In the genomic region with DNA sequence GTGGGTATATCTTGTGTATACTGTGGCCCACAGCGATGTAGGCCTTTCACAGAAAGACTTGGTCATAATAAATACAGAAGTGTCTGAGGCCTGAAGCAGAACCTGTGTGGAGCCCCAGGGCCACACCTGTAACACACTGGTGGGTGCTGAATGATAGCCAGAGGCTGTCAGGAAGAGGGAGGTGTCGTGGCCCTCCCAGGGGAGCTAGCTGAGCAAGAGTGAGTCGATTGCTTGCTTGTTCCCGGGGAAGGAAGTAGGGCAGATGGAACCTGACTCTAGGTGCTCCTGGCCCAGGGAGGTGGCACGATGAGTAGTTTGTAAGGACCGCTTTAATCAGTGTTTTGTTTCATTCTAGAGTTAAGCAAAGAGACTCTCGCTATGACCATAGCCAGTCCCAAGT, we compare ENCODE assay signal across 8 mouse cellular contexts.
DNase-seq lines count a peak whose midpoint lies in the region; ATAC-seq lines count a peak whose summit lies in the region.

No protein-coding gene starts in this region.

- H3K4me2 ChIP-seq in midbrain, embryonic 13.5 days (replicated peaks): peak overlapping the region; percentile 17; the same call in 1 of the 2 replicates
- H3K4me2 ChIP-seq in embryonic facial prominence, embryonic 14.5 days (ENCODE audit: low read depth, low read length): peak overlapping the region; percentile 45

- no peak for DNase-seq in heart, embryonic 10.5 days (ENCODE audit: low spot score)
- no peak for DNase-seq in heart, postnatal 25 days (ENCODE audit: low spot score)
- no peak for DNase-seq in midbrain, embryonic 10.5 days (ENCODE audit: low spot score)
- DNase-seq in embryonic facial prominence, embryonic 14.5 days (ENCODE audit: low spot score): no peak
- DNase-seq in skeletal muscle tissue, adult 2 months (ENCODE audit: low read depth, low spot score): peak; percentile 40
- no peak for DNase-seq in cerebellum, postnatal 14 days
- no peak for DNase-seq in right cerebral cortex, postnatal 25 days

- 0 out of 2 replicates have a peak overlapping the region, but pooled peaks have one; percentile 70 for H3K27ac ChIP-seq in heart, embryonic 10.5 days
- no peak overlapping the region for H3K27ac ChIP-seq in midbrain, embryonic 13.5 days
- H3K27ac ChIP-seq in midbrain, embryonic 10.5 days (replicated peaks): no peak overlapping the region
- peak overlapping the region; percentile 8; the same call in 1 of the 2 replicates for H3K27ac ChIP-seq in embryonic facial prominence, embryonic 14.5 days (replicated peaks; ENCODE audit: low read depth, low read length)

- H3K9ac ChIP-seq in midbrain, embryonic 13.5 days (replicated peaks): no peak overlapping the region
- H3K9ac ChIP-seq in embryonic facial prominence, embryonic 14.5 days (ENCODE audit: low read depth, low read length): no peak overlapping the region

- no peaks in the 10 kb centered on the region for H3K27me3 ChIP-seq in heart, embryonic 10.5 days (ENCODE audit: insufficient read depth, poor library complexity, severe bottlenecking)
- H3K27me3 ChIP-seq in midbrain, embryonic 13.5 days: peaks cover 31% of the 10 kb centered on the region
- peaks cover 66% of the 10 kb centered on the region for H3K27me3 ChIP-seq in midbrain, embryonic 10.5 days (ENCODE audit: low read depth, poor library complexity, severe bottlenecking)
- peaks cover 12% of the 10 kb centered on the region; the same call in 1 of the 2 replicates for H3K27me3 ChIP-seq in embryonic facial prominence, embryonic 14.5 days (replicated peaks; ENCODE audit: control insufficient read depth, insufficient read depth, low read length)

- WGBS in heart, embryonic 10.5 days: 43% methylated on average over 7 of the region's 7 CpGs
- WGBS in midbrain, embryonic 13.5 days: 69% methylated on average over 7 of the region's 7 CpGs
- 63% methylated on average over 7 of the region's 7 CpGs for WGBS in midbrain, embryonic 10.5 days
- WGBS in embryonic facial prominence, embryonic 14.5 days: 46% methylated on average over 7 of the region's 7 CpGs

- ATAC-seq in midbrain, embryonic 13.5 days: no peak
- no peak for ATAC-seq in embryonic facial prominence, embryonic 14.5 days (ENCODE audit: low read depth)

- intact Hi-C loops in heart, postnatal 25 days (cut with DNase I): loop anchor here (2.0 to 5.0 kb wide), 3 partner anchors 25 to 88 kb away; no protein-coding TSS in a partner anchor

- peak overlapping the region; percentile 35; the same call in 1 of the 2 replicates for H3K4me3 ChIP-seq in heart, embryonic 10.5 days
- no peak overlapping the region for H3K4me3 ChIP-seq in midbrain, embryonic 13.5 days (replicated peaks)
- H3K4me3 ChIP-seq in midbrain, embryonic 10.5 days: no peak overlapping the region
- no peak overlapping the region for H3K4me3 ChIP-seq in embryonic facial prominence, embryonic 14.5 days (ENCODE audit: low read depth, low read length)

- no peaks in the 10 kb centered on the region for H3K36me3 ChIP-seq in heart, embryonic 10.5 days
- no peaks in the 10 kb centered on the region for H3K36me3 ChIP-seq in midbrain, embryonic 13.5 days
- no peaks in the 10 kb centered on the region for H3K36me3 ChIP-seq in midbrain, embryonic 10.5 days
- H3K36me3 ChIP-seq in embryonic facial prominence, embryonic 14.5 days (ENCODE audit: control insufficient read depth, insufficient read depth, low read length): no peaks in the 10 kb centered on the region

- peaks cover 70% of the 10 kb centered on the region for H3K4me1 ChIP-seq in heart, embryonic 10.5 days
- peaks cover 49% of the 10 kb centered on the region for H3K4me1 ChIP-seq in midbrain, embryonic 13.5 days (replicated peaks)
- H3K4me1 ChIP-seq in midbrain, embryonic 10.5 days: peaks cover 58% of the 10 kb centered on the region
- H3K4me1 ChIP-seq in embryonic facial prominence, embryonic 14.5 days (ENCODE audit: control insufficient read depth, insufficient read depth, low read length): peaks cover 41% of the 10 kb centered on the region

- no peaks in the 10 kb centered on the region for H3K9me3 ChIP-seq in heart, embryonic 10.5 days
- H3K9me3 ChIP-seq in midbrain, embryonic 13.5 days: no peaks in the 10 kb centered on the region
- H3K9me3 ChIP-seq in midbrain, embryonic 10.5 days (replicated peaks): no peaks in the 10 kb centered on the region
- no peaks in the 10 kb centered on the region for H3K9me3 ChIP-seq in embryonic facial prominence, embryonic 14.5 days (ENCODE audit: control insufficient read depth, low read length)

Comparison
In these comparisons a context has a peak if more than half of its experiments do, and no peak if none do; other contexts are left out.
1. H3K27ac ChIP-seq: peak in heart, embryonic 10.5 days (single experiment) and embryonic facial prominence, embryonic 14.5 days (single experiment); none in midbrain, embryonic 13.5 days (single experiment) and midbrain, embryonic 10.5 days (single experiment).